Mouse (Mus musculus): Measurements from ENCODE around the gene Aga.
"Not testable (repeated sequence)": the region's sequence is repeated elsewhere in the genome, so short reads cannot be mapped to it uniquely, and the experiment has no call there.

Gene Aga

DNA sequence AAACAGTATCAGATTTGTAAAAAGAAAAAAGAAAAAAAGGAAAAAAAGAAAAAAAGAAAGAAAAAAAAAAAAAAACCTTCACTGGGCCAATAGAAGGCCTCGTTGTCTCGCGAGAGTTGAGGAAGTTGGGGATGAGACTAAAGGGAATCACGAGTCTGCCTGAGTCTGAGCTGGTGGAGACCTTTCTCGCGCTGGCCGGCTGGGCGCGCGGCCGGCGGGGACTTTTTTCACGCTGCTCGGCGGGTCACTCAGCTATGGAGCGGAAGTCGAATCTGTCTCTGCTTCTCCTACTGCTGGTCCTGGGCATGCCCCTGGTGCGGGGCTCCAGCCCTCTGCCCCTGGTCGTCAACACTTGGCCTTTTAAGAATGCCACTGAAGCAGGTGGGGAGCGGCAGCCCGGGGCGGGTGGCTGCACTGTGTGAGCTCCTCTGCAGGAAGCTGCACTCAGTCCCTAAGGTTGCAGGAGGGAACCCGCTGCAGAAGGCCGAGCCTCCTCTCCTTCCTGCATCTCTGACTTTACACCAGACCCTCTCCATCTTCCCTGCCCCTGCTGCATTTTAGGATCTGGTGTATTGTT, at the start of gene Aga:
Gene Aga, plus strand, starts transcription at position 177 of the 577 bp plus-strand sequence.
- DNase-seq (ENCODE audit: low spot score): peak; percentile 88

DNA sequence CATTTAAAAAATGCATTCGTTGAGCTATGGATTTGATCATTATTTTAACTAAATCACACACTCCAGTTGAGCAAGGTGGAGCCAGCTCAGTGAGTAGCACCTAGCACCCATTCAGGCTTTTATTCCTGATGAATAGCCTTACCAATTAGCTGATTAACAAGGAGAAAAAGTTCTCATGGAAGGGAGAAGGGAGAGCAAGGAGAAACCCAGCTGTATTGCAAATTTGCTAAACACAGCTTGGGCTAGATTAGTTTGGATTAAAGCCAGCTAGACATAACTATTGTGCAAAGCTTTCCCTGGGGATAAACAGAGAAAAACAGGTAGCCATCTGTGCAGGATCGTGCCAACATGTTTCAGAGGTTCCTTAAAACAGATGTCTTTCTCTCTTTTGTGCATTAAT, 22.5 kb upstream of the Aga start:
- no peak for DNase-seq (ENCODE audit: low spot score)

DNA sequence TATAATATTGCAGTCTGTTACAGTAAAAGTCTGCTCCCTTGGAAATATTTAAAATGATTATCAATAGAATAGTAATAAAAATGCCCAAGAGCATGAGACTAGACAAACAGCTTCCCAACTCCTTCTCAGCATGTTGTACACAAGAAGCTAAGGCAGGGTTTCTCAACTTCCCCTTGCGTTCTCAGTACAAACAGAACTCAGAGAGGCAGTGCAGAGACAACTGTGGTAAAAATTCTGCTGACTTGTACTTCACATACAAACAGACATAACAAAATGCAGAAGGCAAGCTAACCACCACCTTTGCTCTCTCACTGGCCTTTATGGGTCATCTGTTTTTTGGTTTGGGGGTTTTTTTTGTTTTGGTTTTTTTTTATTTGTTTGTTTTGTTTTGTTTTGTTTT, 15.3 kb upstream of the Aga start:
- no peak for DNase-seq (ENCODE audit: low spot score)

- no peak for DNase-seq (ENCODE audit: low spot score)
Observed at GRCm38 (mm10) chr8:53496885-53497326, 14.6 kb upstream of the Aga start.

GRCm38 (mm10) chr8:53538049-53538448, 26.5 kb downstream of the Aga start:
- DNase-seq (ENCODE audit: low spot score): not testable (repeated sequence)

DNA sequence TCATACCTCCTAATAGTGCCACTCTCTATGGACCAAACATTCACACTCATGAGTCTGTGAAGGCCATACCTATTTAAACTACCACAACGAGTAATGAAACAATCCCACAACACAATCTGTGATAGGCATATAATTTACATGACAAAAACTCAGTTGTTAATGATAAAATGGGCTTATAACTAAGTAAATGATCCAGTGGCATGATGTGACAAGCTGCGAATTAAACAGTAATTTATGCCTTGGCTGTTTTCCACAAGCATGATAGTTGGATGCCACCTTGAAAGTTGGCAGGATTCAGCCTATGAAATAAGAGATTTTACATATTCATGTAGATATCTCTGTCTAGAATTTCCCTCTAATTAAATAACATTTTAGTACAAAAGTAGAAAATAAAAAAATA, 28.1 kb downstream of the Aga start:
- DNase-seq (ENCODE audit: low spot score): no peak

GRCm38 (mm10) chr8:53562441-53563040, 51.0 kb downstream of the Aga start:
- no peak for DNase-seq (ENCODE audit: low spot score)

- DNase-seq (ENCODE audit: low spot score): no peak
Observed at GRCm38 (mm10) chr8:53566223-53566622, 54.7 kb downstream of the Aga start.
